Comparison of ENCODE assay signal across 7 mouse cellular contexts in the genomic region with DNA sequence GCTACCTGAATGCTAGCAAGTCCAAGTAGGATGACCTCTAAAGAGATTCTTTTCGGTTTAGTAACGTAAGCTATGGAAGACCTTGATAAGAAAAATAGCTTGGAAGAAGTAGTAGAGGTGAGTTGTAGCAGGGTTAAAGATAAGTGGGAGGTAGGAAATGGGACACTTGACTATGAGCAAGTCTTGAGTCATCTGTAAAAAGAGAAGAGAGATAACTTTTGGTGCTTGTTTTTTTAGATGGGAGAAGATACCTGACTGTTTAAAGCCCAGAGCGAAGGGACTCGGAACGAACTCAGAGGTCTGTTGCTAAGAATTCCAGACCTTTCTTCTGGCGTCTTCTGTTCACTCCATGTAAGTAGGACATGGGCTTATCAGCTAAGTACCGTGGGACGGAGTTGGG. TPM values are rescaled to one million over a fixed set of nuclear protein-coding genes. Genes with fewer than 3 reads are reported as not detected.
DNase-seq lines count a peak whose midpoint lies in the region; ATAC-seq lines count a peak whose summit lies in the region.

A gene (plus strand): TSS at position 301 of the 400 bp plus-strand sequence.

- peaks cover 3% of the 10 kb centered on the region; the same call in 1 of the 2 replicates for H3K4me1 ChIP-seq in neural tube, embryonic 11.5 days (ENCODE audit: control insufficient read depth, insufficient read depth, low read length)
- peaks cover 22% of the 10 kb centered on the region for H3K4me1 ChIP-seq in forebrain, embryonic 12.5 days
- H3K4me1 ChIP-seq in neural tube, embryonic 13.5 days (replicated peaks) = peaks cover 26% of the 10 kb centered on the region

- no peak for DNase-seq in neural tube, embryonic 11.5 days (ENCODE audit: low spot score)
- DNase-seq in neural tube, embryonic 10.5 days (ENCODE audit: extremely low spot score, low spot score) = no peak
- DNase-seq in layer of hippocampus, postnatal 36 days = no peak
- no peak for DNase-seq in ovary, adult 18-20 months (ENCODE audit: low spot score)

- ATAC-seq in neural tube, embryonic 11.5 days (ENCODE audit: insufficient read depth, low FRiP score, low TSS enrichment) = no peak
- ATAC-seq in forebrain, embryonic 12.5 days (ENCODE audit: low FRiP score) = no peak
- no peak for ATAC-seq in neural tube, embryonic 13.5 days (ENCODE audit: low read depth)
- ATAC-seq in inflammation-experienced regulatory T-cells, adult 6 months = no peak

- H3K9me3 ChIP-seq in neural tube, embryonic 11.5 days (ENCODE audit: control insufficient read depth, low read length) = no peaks in the 10 kb centered on the region
- H3K9me3 ChIP-seq in forebrain, embryonic 12.5 days = no peaks in the 10 kb centered on the region
- H3K9me3 ChIP-seq in neural tube, embryonic 13.5 days = no peaks in the 10 kb centered on the region

- peak within 1 kb of the TSS; percentile 84 for H3K9ac ChIP-seq in neural tube, embryonic 11.5 days (ENCODE audit: low read length)
- peak within 1 kb of the TSS; percentile 81 for H3K9ac ChIP-seq in forebrain, embryonic 12.5 days
- H3K9ac ChIP-seq in neural tube, embryonic 13.5 days = peak within 1 kb of the TSS; percentile 87

- 90% methylated on average over 8 of the region's 8 CpGs for WGBS in neural tube, embryonic 11.5 days
- WGBS in forebrain, embryonic 12.5 days = 95% methylated on average over 8 of the region's 8 CpGs
- 95% methylated on average over 8 of the region's 8 CpGs for WGBS in neural tube, embryonic 13.5 days

- H3K27ac ChIP-seq in neural tube, embryonic 11.5 days (ENCODE audit: low read depth, low read length) = peak within 1 kb of the TSS; percentile 80
- H3K27ac ChIP-seq in forebrain, embryonic 12.5 days = peak within 1 kb of the TSS; percentile 95
- peak within 1 kb of the TSS; percentile 92 for H3K27ac ChIP-seq in neural tube, embryonic 13.5 days (replicated peaks)

- H3K36me3 ChIP-seq in neural tube, embryonic 11.5 days (ENCODE audit: control insufficient read depth, insufficient read depth, low read length) = no peaks in the 10 kb centered on the region
- H3K36me3 ChIP-seq in forebrain, embryonic 12.5 days (replicated peaks) = no peaks in the 10 kb centered on the region
- H3K36me3 ChIP-seq in neural tube, embryonic 13.5 days = no peaks in the 10 kb centered on the region

- peak within 1 kb of the TSS; percentile 67 for H3K4me2 ChIP-seq in neural tube, embryonic 11.5 days (ENCODE audit: low read depth)
- peak within 1 kb of the TSS; percentile 67 for H3K4me2 ChIP-seq in forebrain, embryonic 12.5 days
- H3K4me2 ChIP-seq in neural tube, embryonic 13.5 days = peak within 1 kb of the TSS; percentile 70

- H3K4me3 ChIP-seq in neural tube, embryonic 11.5 days (ENCODE audit: low read depth, low read length) = peak within 1 kb of the TSS; percentile 70
- peak within 1 kb of the TSS; percentile 71 for H3K4me3 ChIP-seq in forebrain, embryonic 12.5 days (replicated peaks)
- H3K4me3 ChIP-seq in neural tube, embryonic 13.5 days = peak within 1 kb of the TSS; percentile 67

- no peaks in the 10 kb centered on the region for H3K27me3 ChIP-seq in neural tube, embryonic 11.5 days (ENCODE audit: control insufficient read depth, insufficient read depth, low read length)
- 0 out of 2 replicates have a peak, but pooled peaks cover 4% of the 10 kb centered on the region for H3K27me3 ChIP-seq in forebrain, embryonic 12.5 days
- H3K27me3 ChIP-seq in neural tube, embryonic 13.5 days = no peaks in the 10 kb centered on the region

RNA-seq across cellular contexts. Expression of the gene that starts here (rescaled TPM):
- polyA plus RNA-seq in neural tube, embryonic 11.5 days (2014; fragmentation: Nextera tagmentation; extraction: Ambion mirVana) = 10.8 and 11.5 TPM in 2 replicates
- polyA plus RNA-seq in forebrain, embryonic 12.5 days (2016; fragmentation: Nextera tagmentation; extraction: Ambion mirVana) = 12.0 and 12.3 TPM in 2 replicates
- total RNA-seq in layer of hippocampus, postnatal 36 days (2021) = 10 to 100 TPM; 16.6 to 18.6 TPM
- polyA plus RNA-seq in neural tube, embryonic 13.5 days (2015; fragmentation: Nextera tagmentation; extraction: Ambion mirVana) = 10.9 and 11.8 TPM in 2 replicates
- polyA plus RNA-seq in inflammation-experienced regulatory T-cells, adult 6 months (2017; shearing (Covaris generic)) = under 1 TPM; 0.19 to 0.36 (median 0.22) TPM
